Mouse (Mus musculus): ENCODE measurements around the gene Ldhal6b.

The Ldhal6b gene

DNA sequence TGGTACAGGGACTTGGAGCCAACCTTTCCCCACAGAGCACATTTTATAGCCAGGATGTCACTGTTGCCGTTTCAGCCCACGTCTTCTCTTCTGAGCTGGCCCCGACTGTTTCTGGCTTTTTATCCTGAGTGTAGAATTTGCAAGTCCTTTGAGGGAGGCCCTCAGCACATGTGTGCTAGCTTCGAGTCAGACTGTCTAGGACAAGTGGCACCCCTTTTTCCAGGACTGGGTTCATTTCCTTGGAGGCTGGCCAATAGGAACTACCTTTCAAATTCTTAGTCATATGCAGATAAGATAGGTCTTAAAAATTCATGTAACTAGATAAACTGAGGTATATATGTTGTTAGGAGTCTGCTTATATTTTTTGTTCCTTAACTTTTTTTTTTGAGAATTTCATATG is 8.2 kb downstream of the Ldhal6b start:
- peak; percentile 50; the same call in 1 of the 2 replicates for ATAC-seq (ENCODE audit: low TSS enrichment)

DNA sequence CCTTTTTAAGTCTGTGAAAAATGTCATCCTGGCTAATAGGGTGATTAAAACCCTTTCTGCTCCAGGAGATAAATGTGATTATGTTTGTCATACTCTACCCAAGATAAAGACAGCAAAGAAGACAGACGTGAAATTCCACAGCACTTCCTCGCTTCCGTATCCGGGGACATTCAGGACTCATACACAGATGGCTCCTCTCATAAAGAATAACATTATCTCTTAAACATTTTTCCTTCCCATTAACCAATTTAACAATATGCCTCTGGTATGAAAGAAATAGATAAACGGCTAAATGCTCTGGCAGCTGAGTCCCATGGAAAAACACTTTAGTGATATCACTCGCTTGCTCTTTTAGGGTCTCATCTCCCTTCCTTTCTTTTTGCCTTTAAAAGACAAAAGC is 11.5 kb downstream of the Ldhal6b start:
- no peak for ATAC-seq (ENCODE audit: low TSS enrichment)

DNA sequence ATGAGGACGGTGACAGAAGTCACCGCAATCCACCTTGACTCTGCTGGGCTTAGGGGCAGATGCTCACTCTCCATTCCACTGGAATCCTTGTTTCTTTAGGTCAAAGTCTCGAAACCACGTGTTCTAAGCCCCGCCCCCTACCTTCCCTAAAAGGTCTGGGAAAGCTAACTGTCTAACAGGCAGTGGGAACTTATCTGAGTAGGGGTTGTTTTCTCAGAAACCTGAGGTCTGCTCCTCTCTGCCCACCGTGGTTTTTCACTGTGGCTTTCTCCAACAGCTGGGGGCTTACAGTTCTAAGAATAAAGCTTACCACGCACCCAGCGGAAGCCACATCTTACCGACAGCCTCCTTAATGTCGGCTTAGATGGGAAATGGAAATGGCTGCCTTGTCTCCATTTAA is 12.0 kb downstream of the Ldhal6b start:
- ATAC-seq (ENCODE audit: low TSS enrichment): no peak

DNA sequence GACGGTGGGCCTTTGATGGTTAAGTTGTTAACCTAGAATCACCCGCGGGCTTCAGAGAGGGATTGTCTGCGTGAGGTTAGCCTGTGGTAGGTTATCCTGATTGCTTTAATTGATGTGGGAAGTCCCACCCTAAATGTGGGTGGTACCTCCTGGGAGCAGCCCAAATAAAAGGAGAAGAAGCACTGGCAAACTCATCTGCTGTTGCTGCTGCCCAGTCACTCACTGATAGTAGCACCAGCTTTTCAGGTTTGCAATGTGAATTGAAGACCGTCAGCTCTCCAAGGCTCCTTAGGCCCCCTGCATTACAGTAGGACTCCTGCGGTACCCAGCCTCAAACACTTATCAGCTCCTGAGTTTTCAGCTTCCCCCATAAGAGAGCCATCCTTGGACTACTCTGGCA is 14.7 kb downstream of the Ldhal6b start:
- ATAC-seq (ENCODE audit: low TSS enrichment): no peak

DNA sequence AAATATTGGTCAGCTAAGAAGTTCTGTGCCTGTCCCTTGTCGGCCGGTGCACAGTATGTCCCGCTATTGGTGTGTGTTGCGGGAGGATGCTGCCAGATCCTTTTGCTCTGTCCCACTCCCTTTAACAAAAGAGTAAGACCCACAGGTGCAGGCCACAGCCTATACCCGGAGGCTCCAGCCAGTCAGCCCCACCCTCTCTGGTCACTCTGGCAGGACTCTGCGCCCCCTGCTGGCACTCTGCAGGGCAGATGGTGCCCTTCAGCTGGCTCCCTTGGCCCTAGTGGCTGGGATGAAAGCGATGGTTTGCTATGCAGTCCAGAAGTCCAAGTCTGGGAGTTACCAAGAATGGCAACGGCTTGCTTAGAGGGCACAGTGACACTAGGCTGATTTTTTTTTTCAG is 15.9 kb downstream of the Ldhal6b start:
- ATAC-seq (ENCODE audit: low TSS enrichment): peak; percentile 62

DNA sequence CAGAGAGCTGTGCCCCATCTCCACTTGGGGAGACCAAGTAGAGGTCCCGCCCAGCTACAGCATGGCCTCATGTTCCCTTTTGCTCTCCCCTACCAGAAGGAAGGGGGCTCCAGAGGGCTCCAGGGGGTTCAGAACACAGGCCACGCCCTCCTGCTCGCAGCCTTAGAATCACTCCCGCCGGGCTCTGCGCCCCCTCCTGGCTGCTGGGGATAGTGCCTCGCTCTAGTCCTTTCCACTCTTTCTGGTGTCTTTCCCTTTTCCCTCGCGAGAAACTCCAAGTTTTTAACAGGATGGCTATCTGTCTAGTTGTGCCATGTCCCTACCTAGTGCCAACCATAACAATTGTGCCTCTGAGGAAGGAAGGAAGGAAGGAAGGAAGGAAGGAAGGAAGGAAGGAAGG is 16.5 kb downstream of the Ldhal6b start:
- peak; percentile 38 for ATAC-seq (ENCODE audit: low TSS enrichment)

DNA sequence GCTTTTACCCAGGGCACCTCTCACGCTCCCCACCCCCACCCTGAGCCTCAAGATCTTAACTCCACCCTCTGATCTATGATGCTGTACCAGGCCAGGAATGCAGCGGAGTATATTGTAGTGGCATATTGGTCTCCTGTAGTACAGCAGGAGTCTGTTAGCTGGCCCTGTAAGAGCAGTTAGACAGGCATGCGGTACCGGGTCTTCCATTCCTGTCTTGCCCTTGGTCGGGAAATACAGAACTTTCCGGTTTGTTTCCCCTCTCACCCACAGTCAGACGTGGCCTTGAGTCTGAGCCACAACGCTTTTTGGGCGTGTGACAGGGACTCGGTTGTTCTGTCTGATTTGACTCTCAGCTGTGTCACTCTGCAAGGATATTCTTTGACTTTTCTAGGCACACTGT is 17.3 kb downstream of the Ldhal6b start:
- no peak for ATAC-seq (ENCODE audit: low TSS enrichment)

DNA sequence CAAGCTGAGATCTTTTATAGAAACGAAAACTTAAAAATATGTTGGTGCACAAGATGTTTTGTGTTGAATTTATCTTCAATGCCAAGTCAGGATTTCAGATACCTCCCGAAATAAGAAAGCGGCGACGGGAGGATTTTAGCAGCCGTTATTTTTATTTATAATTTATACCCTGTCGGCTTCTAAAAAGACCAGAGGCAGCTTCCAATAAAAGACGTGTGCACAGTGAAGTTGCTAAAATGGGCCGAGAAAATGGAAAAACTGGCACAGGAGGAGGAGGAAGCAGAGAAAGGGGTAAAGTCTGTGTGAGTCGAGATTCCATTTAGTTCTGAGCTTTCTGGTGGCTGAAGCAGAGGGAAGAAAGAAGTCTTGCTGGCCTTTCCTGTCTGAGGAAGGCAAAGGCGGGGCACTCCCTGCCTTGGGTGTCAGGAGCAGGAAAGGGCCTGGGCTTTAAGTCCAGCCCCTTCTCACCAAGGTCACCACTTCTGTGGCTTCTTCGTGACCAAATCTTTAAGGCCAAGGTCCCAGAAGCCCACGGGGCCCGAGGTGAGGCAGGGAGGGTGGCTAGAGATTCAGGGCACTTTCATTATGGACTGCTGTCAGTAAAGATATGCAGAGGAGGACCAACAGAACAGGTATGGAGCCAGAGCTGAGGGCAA is 18.0 kb downstream of the Ldhal6b start:
- peak; percentile 47 for ATAC-seq (ENCODE audit: low TSS enrichment)

DNA sequence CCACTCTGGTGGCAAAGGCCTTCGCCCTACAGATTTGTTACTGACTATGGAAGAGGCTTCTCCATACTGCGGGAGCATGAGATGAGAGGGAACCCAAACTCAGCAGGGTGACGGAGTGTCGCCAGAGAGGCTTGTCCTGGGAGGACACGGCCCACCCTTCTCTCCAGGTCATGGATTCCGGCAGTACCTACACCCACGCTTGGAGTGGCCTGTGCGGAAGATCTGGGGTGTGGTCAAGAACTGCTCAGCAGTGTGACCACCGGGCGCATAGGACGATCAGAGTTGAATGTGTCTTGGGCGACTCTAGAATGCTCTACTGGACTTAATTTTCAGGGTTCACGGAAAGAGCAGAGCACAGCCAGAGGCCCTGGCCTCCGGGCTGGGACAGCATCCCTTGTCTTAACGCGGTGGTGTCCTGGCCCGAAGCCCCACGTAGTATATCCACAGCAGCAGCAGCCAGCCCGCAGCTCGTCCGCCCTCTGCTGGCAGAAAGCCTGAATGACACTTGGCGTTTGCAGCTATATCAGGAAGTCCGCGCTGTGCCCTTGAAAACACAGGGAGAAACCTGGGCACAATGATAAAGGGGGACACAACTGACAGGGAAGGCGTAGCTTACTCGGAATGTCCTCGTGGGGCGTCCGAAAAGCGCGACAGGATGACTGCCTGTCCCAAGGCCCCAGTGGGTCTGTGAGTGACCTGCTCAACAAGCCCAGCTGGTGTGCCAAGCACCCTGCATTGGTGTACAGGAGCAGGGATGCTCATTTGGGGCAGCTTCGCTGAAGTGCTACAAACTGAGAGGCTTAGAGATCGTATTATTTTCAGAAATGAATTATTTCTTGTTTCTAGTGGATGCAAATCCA is 21.2 kb downstream of the Ldhal6b start:
- peak; percentile 64 for ATAC-seq (ENCODE audit: low TSS enrichment)

DNA sequence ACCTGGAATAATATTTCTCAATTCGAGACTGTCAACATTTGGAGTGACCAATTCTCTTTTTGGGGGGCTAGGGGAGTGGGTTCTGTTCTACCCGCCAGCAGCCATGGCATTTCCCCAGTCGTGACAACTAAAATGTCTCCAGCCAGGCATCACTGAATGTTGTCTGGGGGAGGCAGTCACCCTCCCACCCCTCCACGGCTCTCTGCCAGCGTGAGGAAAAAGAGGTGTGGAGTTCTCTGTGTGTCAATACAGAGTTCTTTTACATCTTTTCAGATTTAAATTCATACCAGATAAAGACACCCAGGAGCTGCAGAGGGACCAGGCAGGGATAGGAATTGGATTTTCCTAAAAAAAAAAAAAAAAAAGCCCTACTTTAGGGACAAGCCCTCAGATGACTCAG is 22.4 kb downstream of the Ldhal6b start:
- peak; percentile 25; the same call in 1 of the 2 replicates for ATAC-seq (ENCODE audit: low TSS enrichment)

DNA sequence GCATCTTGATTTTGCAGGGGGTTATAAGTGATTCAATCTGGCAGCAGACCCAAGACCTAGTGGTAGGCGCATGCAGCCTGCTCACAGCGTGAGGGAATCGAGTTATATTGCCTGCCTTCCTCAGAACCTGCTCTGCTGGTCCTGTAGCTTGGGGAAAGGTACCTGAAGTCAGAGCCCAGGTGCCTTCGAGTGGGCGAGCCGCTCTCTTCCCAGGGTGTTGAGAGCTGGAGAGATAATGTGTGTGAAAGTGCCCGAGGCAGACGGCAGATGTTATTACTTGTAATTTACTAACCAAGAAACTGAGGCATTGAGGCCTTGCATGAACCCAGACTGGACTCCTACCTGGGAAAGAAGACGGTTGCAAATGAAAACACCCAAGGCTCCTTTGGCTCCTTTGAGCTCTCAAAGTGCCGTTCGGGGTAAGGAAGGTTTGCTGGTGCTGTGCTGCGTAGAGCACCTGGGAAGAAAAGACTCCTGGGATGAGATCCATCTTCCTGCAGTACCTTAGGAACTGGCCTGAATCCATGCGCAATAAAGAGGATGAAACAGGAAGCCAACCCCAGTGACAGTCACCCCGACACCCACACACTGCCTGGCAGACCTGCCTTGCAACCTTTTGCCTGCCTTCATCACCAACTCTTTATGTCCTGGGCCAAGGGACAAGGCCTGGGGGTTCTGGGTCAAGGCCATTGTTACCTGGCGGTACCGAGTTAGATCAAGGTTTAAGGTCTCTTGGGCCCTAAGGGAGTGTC is 22.9 kb downstream of the Ldhal6b start:
- ATAC-seq (ENCODE audit: low TSS enrichment): no peak

DNA sequence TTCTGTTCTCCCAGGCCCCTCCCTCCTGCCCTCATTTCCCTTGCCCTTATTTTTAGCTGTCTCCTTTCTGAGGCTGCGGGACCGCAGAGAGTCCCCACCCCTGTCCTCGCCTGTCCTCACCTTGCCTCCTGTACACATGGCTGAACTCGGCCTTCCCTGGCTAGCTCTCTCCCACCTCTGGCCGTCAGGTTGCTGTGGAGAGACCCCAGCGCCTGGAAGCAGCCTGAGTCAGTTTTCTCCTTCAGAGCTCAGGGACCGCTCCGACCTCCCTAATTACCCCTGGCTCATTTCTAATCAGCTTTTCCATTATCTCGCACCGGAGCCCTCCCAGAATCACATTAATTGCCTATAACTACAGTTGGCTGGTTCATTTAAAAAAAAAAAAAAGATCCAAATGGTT is 27.9 kb downstream of the Ldhal6b start:
- no peak for ATAC-seq (ENCODE audit: low TSS enrichment)

DNA sequence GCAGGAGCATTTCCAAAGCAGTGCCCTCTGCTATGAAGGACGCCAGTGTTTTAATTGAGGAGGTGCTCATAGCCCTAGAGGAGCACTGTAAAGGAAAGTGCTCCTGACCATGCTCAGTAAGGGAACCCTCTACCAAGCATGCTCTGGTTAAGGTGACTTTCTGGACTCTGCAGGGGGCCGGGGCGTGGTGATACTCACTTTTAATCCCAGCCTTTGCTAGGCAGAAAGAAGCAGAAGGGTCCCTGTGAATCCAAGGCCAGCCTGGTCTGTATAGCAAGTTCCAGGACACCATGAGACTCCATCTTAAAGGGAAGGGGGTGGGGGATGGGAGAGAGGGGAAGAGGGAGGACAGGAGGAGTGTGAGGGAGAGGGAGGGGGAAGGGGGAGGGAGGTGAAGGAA is 30.2 kb downstream of the Ldhal6b start:
- no peak for ATAC-seq (ENCODE audit: low TSS enrichment)

DNA sequence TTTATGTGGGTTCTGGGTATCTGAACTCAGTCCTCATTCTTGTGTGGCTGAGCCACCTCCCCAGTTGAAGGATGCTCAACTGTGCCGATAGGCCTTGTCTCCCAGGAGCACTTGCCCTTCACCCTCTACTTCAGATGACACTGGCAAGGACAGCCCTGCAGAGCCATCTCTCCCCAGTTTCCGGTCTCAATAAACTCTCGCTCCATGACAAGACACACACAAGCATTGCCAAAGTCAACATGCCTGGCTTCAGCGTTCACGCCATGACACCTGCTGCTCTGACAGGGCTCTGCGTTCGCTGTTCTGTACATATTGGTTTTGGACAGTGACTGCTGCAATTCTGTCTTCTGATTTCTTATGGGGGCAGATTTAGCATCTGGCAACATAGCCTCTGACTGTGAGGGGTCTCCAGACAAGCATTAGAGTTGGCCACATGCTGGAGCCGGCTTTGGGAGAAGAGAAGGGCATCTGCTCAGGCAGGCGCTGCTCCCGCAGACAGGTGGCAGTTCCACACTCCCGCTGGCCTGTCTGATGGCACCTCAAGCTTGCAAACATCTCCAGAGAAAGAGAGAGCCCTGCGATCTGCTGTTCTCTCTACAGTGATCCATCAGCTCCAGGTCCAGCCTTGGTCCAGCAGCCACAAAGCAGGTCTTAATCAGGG is 31.6 kb downstream of the Ldhal6b start:
- no peak for ATAC-seq (ENCODE audit: low TSS enrichment)

DNA sequence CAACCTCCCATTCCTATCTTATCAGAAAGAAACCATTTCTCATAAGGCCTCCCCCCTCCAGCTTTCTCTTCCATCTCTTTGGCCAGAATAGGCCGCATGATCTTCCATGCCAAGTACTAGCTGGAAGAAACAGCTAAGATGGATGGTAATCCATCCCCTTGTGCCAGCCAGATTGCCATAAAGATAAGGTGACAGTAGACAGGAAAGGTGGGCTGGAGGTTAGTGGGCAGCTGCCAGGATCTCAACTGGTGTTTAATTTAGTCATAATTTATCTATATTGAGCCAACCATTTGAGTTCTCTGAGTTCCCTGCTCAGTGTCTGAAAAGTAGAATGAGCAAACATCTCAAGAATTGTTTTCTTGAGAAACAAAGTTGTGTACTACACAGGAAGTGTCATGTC is 32.9 kb downstream of the Ldhal6b start:
- ATAC-seq (ENCODE audit: low TSS enrichment): no peak

DNA sequence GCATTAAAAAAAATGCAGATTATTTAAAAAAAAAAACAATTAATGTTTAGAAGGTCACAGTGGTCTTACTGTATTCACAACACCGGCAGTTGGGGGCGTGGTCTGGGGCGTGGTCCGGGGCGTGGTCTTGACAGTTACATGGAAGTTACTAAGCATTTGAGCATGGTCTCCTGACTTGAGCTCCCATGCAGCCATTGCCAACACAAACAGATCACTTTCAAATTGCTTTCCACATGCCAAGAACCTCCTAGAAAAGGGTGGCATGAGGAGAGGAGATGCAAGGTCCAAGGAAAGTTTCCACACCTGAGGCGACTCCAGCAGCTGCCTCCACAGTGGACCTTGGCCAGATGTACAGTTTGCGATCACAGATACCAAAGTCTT is 40.6 kb downstream of the Ldhal6b start:
- ATAC-seq (ENCODE audit: low TSS enrichment): no peak

DNA sequence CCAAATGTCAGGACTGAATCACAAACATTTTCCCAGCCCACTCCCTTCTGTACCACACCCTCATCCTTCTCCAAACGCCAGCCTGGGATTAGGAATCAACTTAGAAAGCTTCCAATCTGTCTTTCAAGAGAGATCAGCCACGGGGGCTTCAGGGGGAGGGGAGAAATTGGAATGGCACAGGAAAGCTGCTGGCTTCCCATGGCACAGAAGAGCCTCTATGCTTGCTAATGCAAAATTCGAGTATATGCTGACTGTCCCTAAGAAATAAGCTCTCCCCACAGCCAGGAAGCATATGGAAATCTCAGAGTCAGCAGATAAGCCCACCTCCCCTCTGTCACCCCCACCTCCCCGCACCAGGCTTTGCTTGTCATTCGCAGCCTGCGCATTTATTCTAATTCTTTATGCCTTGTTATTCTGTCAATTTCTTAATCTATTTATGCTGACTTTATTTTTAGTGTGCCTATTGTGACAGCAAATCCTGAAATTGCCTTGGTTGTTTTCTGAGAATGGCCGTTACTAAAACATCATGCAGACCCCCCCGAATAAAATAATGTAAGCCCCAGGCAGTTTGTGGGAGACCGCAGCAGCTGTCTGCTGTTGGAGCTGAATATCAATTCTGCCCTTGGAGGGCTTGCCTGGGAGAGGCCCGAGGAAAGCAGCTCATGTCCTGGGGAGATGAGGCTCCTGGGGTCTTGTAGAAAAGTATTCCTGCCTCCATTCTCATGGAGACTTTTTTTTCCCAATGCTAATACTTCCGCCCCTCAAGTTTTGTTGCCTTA is 41.2 kb downstream of the Ldhal6b start:
- peak; percentile 44; the same call in 1 of the 2 replicates for ATAC-seq (ENCODE audit: low TSS enrichment)

DNA sequence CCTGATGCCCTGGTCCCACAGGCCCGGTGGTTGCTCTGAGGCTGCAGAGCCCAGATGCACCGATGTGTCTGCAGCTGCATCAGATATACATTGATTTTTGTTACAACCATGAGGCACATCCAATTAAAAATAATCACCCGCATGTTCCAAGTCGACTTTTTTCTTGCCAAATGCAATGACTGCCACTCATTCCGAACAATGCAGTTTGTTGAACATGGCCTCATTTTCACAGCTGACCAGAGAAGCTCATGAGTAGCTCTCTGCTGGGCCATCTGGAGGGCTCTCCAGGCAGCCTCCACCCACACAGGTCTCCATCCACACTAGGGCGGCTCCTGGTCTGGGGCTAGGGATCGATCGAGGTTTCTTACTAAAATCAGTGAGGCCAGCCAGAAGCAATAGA is 45.6 kb downstream of the Ldhal6b start:
- ATAC-seq (ENCODE audit: low TSS enrichment): no peak

DNA sequence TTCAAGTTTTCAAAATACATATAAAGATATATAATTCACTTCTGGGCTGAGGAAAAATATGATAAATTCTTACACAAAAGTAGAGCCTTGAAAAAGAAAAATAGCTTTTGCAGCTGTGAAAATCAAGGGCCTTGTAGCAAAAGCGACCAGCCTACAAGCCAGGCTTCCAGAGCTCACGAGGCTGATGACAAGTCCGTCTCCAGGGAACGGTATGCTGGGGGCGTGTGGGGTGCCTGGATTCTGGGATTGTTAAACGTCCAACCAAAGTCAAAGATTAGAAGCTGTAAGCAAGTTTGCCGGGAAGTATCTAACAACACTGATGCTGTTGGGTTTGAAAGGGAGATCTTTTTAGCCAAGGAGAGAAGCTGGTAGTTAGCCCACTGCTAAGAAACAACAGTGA is 47.0 kb downstream of the Ldhal6b start:
- ATAC-seq (ENCODE audit: low TSS enrichment): no peak

DNA sequence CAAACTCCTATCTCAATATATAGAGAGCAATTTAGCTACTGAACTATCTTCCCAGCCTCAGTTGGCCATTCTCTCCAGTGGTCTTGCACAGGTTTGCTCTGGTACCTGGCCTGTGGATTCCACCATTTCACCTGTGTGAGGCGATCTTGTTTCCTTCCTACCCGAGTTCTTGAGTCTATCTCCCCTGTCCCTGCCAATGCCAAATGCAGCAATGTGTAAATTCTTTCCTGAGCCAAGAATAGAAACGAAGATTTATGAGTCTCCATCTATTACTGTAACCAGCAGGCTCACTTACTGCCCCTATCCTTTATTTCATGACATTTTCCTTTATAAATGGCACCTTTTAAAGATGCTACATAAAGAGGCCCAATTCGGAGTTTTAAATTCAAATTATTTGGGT is 47.5 kb downstream of the Ldhal6b start:
- no peak for ATAC-seq (ENCODE audit: low TSS enrichment)

Data from frontal cortex, adult (tissue).